Mouse (Mus musculus) frontal cortex, adult 2 months (tissue): ENCODE measurements around the gene Vmac. TPM values are rescaled to one million over a fixed set of nuclear protein-coding genes. Genes with fewer than 3 reads are reported as not detected.

Experiments used
- DNase-seq, 2 experiments: peaks; one replicate each; pipeline ENCODE4 v3.0.0; 2022; ENCODE audit warnings: low spot score in 1 of 2; ENCODE audit errors: extremely low spot score in 1 of 2
- polyA plus RNA-seq: library from polyadenylated mRNA; depleted of rRNA; stranded (reverse); fragments of >200 nt; gene quantifications from 2 replicates; pipeline ENCODE4 v1.2.3, GENCODE M21; 2012; rRNA removed

Vmac gene
- polyA plus RNA-seq, 1 experiment, result 22.4 TPM

GRCm38 (mm10) chr17:56688689-56689088 is 29.1 kb downstream of the Vmac start:
- DNase-seq, result no peak

DNA sequence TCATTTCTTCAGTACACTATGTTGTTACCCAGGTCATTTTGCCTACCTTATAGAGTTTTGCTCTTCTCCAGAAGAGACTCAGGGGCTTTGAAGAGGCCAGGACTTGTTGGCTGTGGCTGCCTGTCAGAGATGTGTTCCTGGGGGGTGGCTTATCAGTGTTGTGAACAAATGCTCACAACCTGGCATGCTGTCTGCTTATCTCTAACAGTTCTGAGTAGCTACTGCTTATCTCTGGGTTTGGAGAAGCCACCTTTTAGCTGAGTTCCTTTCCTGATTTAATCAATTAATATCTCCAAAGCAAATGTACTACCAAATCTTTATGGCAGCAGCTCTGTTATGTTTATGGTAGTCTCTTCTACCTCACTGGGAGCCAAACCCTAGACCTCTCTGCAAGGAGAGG is 29.8 kb downstream of the Vmac start:
- DNase-seq, result no peak

GRCm38 (mm10) chr17:56686801-56687200 is 31.0 kb downstream of the Vmac start:
- no peak for DNase-seq

DNA sequence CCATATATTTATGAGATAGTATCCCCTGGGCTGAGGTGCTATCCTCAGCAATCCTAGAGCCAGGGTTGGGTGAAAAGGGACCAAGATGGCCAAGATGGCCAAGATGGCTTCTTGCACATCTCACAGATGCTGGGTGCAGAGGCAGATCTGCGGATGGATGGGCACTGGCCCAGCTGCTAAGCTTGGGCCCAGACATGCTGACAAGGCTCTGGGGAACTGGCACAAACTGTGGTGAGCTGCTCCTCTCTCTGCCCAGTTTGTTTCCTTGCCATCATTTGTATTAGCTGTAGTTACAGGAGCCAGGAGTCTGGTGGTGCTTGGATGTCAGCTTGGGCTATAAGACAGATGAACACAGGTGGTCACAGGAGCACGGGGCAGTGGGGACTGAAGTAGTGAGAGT is 33.2 kb downstream of the Vmac start:
- no peak for DNase-seq

- no peak for DNase-seq
These were observed 34.2 kb downstream of the Vmac start for GRCm38 (mm10) chr17:56683546-56684140.

- DNase-seq, result no peak
These were observed 34.9 kb downstream of the Vmac start for GRCm38 (mm10) chr17:56682880-56683279.

GRCm38 (mm10) chr17:56681791-56682190 is 36.0 kb downstream of the Vmac start:
- no peak for DNase-seq

DNA sequence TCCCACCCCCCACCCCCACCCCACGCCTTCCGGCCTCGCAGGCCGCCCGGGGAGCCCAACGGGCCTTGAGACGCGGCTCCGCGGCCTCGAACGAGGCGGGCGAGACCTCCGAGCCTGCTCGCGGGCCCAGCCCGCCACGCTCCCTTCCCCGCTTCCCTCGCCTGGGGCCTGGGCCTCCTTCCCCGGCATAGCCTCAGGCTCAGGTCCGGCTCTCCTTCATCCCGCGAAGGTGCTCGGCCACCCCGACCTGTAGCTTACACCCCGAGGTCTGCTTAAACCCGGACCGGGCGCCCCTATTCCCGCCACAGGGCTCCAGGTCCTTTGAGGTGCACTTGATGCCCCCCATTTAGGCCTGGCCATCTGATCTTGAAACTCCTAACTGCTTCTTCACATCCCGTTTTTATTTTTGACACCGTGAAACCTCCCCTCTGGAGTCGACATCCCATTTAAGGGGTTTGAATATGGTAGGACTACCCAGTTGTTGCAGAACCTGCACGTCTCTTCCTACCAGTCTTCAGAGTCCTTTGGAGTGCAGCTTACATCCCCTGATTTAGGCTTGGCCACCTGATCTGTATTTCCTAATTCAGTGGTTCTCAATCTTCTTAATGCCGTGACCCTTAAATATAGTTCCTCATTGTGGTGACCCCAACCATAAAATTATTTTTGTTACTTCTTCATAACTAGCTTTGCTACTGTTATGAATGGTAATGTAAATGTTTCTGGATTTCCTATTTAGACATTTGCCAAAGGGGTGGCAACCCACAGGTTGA is 44.0 kb downstream of the Vmac start:
- DNase-seq, result no peak

DNA sequence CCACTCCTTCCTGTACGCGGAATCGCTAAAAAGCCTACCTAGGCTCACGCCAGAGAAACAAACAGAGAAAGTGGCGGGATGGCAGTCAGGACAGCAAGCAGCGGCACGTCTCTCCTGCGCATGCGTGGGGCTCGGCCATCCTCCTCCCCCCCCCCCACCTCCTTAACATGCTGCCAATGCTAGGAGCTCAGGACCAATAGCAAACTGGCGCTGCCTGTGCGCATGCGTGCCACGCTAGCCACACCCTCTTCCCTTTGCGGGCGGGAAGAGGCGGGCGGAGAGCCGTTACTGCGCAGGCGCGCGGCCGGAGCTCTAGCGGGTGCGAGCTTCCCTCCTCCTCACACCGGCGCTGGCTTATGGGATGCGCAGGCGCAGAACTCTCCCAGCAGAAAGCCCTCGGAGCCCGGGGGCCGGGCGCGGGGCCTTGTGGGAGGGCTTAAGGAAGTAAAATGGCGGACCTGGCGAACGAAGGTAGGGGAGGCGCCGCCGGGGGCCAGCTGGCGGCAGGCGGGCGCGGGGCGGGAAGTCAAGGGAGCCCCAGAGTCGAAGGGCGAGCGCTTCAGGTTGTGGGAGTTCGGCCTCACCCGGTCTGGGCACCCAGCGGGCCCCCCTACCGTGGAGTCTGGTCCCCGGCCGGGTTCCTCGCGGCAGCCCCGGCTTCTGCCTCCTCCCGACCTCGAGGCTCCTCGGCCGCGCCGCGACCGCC is 44.7 kb downstream of the Vmac start, which contains the start of gene Ranbp3:
Ranbp3 (plus strand) TSS at position 354 of the 706 bp plus-strand sequence.
- peak; percentile 98 to 99 for DNase-seq

DNA sequence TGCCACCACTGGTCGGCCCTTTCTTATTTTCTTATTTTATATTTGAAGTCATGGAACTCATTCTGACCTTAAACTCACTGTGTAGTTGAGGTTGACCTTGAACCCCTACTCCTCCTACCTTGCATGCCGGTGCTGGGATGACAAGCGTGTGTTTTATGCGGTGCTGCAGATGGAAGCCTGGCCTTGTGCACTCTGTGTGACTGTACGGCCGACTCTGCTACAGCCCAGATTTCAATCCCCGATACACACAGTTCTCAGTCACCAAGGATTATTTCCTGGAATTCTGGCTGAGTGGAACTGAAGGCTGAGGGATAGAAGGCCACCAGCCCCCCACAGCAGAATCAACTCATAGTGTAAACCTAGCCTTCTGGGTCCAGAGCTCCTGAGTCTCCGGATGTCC is 48.1 kb downstream of the Vmac start:
- no peak for DNase-seq

- peak in 1 of 2 experiments; percentile 89 for DNase-seq
These were observed 49.3 kb downstream of the Vmac start for GRCm38 (mm10) chr17:56668384-56669144.

GRCm38 (mm10) chr17:56667591-56667990 is 50.2 kb downstream of the Vmac start:
- no peak for DNase-seq

- DNase-seq, result no peak
These were observed 51.4 kb downstream of the Vmac start for GRCm38 (mm10) chr17:56666384-56666783.

GRCm38 (mm10) chr17:56664333-56664732 is 53.5 kb downstream of the Vmac start:
- no peak for DNase-seq

Other genes starting within 250 kb of the Vmac start
- gene Ptprs, start 241.5 kb downstream of the Vmac start, polyA plus RNA-seq, result 622 and 690 TPM in 2 replicates
- not detected in 2 replicates for gene Znrf4, start 205.6 kb downstream of the Vmac start, polyA plus RNA-seq
- 3.1 and 3.7 TPM in 2 replicates for gene Gm20219, start 163.6 kb downstream of the Vmac start, polyA plus RNA-seq
- 160 and 162 TPM in 2 replicates for gene Safb2, start 133.4 kb downstream of the Vmac start, polyA plus RNA-seq
- gene Safb, start 133.2 kb downstream of the Vmac start, polyA plus RNA-seq, result 140 and 144 TPM in 2 replicates
- 162 and 185 TPM in 2 replicates for gene 2410015M20Rik, start 108.3 kb downstream of the Vmac start, polyA plus RNA-seq
- 1,013 and 1,153 TPM in 2 replicates for gene Rpl36, start 104.6 kb downstream of the Vmac start, polyA plus RNA-seq
- 72.2 and 86.2 TPM in 2 replicates for gene Lonp1, start 91.1 kb downstream of the Vmac start, polyA plus RNA-seq
- 2.4 and 2.6 TPM in 2 replicates for gene Catsperd, start 89.9 kb downstream of the Vmac start, polyA plus RNA-seq
- 103 and 110 TPM in 2 replicates for gene Ranbp3, start 44.7 kb downstream of the Vmac start, polyA plus RNA-seq
- 336 and 372 TPM in 2 replicates for gene Ndufa11, start 255 bp downstream of the Vmac start, polyA plus RNA-seq
- gene Nrtn, start 39.5 kb upstream of the Vmac start, polyA plus RNA-seq, result 5.9 and 7.4 TPM in 2 replicates
- gene Dus3l, start 46.7 kb upstream of the Vmac start, polyA plus RNA-seq, result 145 and 149 TPM in 2 replicates
- gene Prr22, start 52.2 kb upstream of the Vmac start, polyA plus RNA-seq, result 3.5 and 4.2 TPM in 2 replicates
- gene Rfx2, start 113.0 kb upstream of the Vmac start, polyA plus RNA-seq, result 3.6 and 4.0 TPM in 2 replicates
- gene Acsbg2, start 156.4 kb upstream of the Vmac start, polyA plus RNA-seq, result 0.04 TPM in 1 of 2 replicates, not detected in the other
- 0.12 and 0.15 TPM in 2 replicates for gene 1700061G19Rik, start 157.5 kb upstream of the Vmac start, polyA plus RNA-seq
- 73.3 and 80.1 TPM in 2 replicates for gene Mllt1, start 217.4 kb upstream of the Vmac start, polyA plus RNA-seq